Mouse (Mus musculus): ENCODE measurements around the gene Ccdc59. TPM values are rescaled to one million over a fixed set of nuclear protein-coding genes. Genes with fewer than 3 reads are reported as not detected.

Gene Ccdc59
- total RNA-seq (2021) (10 to 100 TPM; 17.5 to 18.4 TPM), polyA plus RNA-seq (2012; rRNA removed) (3.9 and 5.6 TPM in 2 replicates)
- long read RNA-seq, full-length matches to known transcripts: 14 of 16 reads
- long read RNA-seq, partial matches to known transcripts: 2 of 16 reads
- long read RNA-seq, other reads (novel, unspliced or antisense): 0 of 16 reads

GRCm38 (mm10) chr10:105840928-105841888 is at the start of gene Ccdc59, which contains the start of gene Mettl25:
TSS of gene Ccdc59 (plus strand) at chr10:105841067.
TSS of gene Mettl25 (minus strand) at chr10:105841380.
- DNase-seq: peak; percentile 97

DNA sequence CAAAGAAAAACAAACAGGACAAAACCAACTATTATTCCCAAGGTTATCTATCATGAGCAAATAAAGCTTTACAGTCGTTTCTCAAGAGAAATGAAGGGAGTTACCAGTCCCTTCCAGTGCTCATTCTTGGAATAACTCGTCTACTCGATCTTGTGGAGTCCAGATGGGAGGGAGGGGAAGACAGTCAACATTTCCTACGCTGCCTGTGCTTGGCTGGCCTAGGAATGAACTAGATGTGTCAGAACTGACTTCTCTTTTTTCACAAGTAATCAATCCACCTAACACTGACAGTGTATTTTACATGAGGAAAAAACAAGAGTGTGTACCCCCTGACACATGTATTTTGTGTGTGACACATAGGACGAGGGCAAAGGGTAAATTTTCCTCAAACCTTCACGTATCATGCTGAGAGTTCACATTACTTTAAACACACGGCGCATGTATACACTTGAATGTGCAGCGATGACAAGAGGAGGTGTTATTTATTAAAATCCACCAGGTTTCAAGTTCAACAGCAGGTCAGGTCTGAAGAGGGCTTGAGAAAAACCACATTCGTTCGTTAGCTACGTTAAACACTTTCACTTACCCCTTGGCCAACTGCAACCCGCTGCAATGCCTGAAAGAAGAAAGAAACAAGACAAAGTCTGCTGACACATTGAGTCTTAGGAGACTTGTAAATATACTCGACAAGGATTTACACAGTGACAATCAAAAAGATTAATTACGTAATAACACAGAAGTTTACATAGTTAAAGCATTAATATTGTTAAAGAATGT is 46.9 kb upstream of the Ccdc59 start:
- DNase-seq: no peak

DNA sequence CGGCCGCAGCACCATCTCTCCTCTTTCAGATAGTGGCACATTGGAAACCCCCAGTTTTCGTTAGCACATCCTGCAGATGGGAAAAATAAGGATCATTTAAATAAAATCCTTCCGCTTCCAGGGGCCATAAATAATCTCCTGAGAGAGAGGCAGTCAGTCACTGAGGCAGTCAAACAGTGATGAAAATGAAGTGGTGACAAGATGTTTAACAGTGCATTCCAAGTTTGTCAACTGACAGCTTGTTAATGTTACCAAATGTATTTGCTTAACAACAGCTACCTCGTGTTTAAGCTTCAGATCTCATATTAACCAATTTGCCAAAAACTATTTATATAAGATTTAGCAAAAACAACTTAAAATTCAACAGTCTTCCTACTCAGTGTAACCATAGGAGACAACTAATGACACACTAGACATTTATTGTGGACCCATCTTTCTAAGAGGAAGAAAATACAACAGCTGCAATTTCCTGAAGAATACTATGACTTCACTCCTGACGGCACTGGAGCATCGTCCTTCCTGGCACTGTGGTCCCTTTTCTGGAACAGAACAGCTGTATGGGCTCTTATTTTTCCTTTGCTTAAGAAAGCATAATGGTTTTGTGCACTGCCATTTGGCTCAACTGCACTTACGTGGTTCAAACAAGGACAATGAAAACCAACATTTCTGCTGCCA is 43.5 kb upstream of the Ccdc59 start:
- no peak for DNase-seq

- no peak for DNase-seq
Observed at GRCm38 (mm10) chr10:105801147-105801546, 39.7 kb upstream of the Ccdc59 start.

DNA sequence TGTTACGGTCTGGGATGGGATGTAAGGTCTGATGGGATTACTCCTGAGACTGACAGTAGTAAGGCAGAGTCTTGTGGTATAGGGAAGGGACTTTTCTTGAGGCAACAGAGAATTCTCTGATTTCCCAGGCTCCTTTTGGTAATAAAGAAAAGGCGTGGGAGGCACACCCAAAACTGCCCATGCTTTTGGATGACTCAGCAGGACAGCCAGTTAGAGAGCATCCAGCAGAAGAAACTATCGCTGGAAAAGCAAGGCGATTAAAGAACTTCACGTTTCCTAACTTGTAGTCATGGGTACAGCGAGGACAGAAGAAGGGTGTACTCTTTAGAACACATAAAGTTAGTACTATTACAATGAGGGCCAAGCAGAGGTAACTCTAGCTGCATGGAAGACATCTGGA is 38.7 kb upstream of the Ccdc59 start:
- no peak for DNase-seq

DNA sequence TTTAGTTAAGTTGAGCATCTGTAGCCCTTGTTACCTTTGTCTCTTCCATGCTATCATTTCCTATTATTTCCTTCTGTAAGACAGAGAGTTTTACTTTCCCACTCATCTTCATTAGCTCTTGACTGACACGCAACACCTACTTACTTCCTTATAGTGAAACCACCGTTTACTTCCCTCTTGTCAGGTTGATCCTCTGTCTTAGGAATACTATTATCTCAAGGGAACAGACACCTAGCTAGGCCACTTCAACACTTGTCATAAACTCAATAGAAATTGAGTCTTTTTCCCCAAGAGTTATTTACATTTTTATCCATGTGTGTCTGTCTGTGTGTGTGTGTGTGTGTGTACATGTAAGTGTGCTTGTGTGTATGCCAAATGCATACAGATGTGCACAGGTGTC is 37.4 kb upstream of the Ccdc59 start:
- no peak for DNase-seq

DNA sequence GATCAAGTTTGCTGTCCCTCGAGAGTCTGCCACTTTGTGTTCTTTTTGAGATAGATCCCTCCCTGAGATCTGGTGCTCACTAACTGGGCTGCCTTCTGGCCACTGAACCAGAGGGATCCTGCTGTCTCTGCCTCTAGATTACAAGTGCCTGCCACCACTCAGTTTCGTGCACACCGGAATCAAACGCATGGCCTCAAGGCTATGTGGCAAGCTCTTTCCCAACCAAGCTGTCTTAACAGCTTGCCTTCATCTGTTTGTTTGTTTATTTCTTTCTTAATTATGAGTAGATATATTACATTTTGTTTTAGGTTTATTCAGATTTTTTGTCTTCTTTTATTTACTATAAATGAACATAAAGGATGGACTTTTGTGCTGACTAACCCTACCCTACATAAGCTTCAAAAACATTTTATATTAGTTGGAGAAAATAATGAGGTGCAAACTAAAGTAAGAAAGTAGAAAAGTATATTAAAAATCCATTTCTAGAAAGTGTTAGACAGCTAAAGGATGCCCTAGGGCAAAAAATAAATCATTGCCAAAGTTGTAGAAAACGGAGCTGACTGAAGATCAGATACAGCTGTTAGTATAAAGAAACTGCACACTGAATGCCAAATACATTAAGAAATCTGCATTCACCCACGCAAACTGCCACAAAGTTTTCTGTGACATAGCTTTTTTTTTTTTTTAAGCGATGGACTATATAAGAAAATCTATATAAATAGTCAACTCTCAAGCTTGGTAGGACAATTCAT is 34.4 kb upstream of the Ccdc59 start:
- DNase-seq: no peak

- DNase-seq: peak; percentile 7
Observed at GRCm38 (mm10) chr10:105834627-105835228, 6.1 kb upstream of the Ccdc59 start.

DNA sequence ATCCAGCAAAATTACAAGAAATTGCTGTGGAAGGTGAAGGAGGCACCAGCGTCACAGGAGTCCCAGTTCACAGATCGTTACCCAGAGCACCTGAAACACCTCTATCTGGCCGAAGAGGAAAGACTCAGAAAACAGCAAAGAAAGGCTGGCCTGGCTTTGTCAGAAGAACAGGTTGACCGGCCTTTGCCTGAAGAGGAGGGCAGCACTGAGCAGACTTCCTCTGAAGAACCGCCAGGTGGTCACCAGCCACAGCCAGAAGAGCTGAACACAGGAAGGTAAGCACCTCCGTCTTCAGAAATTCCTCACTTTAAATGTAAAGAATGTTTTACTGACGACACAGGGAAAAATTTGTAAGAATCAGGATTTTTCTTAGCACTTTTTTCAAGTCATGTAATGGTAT is 1.7 kb downstream of the Ccdc59 start:
- DNase-seq: no peak

DNA sequence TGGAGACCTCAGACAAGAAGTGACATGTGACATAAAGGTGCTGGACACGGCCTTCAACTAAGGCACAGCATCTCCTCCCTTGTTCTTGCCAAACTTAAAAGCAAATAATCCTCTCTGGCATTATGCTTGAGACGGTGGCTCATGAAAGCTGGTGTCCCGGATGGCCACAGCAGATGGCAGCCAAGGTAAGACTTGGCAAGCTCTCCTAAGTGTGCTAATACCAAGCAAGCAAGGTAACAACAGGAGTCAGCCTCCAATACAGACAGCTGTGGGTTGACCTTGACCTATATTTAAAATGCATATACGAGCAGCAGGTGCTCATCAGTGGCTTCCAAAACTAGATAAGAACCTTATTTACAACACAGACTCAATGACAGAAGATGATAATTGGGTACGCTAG is 9.4 kb downstream of the Ccdc59 start:
- no peak for DNase-seq

DNA sequence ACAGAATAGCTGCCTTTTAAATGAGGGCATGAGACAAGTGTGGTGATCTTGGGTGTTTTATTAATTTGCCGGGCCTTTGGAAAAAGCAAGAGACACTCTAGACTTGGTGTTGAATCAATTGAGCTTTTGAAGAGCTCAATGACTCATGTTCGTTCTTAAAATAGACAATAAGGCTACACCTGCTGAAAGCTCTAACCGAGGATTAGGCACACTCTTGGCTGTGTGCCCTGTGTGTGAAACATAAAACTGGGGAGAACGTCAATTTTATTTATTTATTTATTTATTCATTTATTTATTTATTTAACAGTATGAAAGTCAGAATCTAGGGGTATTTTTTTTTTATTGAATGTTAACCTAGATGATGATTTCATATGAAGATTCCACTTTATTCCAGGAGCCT is 10.3 kb downstream of the Ccdc59 start:
- DNase-seq: no peak

DNA sequence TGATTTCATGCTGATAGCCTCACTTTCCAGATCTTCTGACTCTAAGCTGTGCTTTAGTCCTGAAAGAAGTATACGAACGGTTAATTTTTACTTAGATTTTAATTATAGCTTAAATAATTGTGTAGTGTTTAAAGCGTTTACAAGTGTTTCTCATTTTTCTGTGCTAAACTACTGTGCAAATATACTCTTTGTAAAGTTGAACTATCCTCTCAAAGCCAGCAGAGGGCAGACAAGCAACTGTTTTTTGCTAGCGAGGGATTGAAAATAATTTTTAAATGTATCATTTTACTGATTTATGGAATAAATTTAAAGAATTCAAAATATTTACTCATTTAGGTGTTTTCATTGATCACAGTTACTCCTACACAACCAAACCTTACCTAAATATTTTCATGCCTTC is 26.4 kb downstream of the Ccdc59 start:
- DNase-seq: no peak

Other genes starting within 250 kb of the Ccdc59 start
- gene Mettl25, start 313 bp downstream of the Ccdc59 start, total RNA-seq (2021): 1 to 10 TPM; 6.5 to 7.4 TPM
- 6.1 and 10.0 TPM in 2 replicates for gene Mettl25, start 313 bp downstream of the Ccdc59 start, polyA plus RNA-seq (2012; rRNA removed)

All from adrenal gland, adult 2 months (tissue).